Mouse (Mus musculus) CH12.LX (cell line): ENCODE results near the gene Cox15. TPM values are rescaled to one million over a fixed set of nuclear protein-coding genes. Genes with fewer than 3 reads are reported as not detected.

Experiments
- DNase-seq: peaks from one replicate; pipeline ENCODE4 v3.0.0-alpha.2; 2013; ENCODE audit errors: extremely low read depth
- H3K27ac ChIP-seq: 2 replicates; pipeline ENCODE4 v1.5.1; 2012; ENCODE audit warnings: low read depth, mild to moderate bottlenecking, control low read depth, moderate library complexity; ENCODE audit not compliant: insufficient read depth
- H3K27me3 ChIP-seq: replicated peaks from 2 replicates; pipeline ENCODE3; 2012; ENCODE audit warnings: inconsistent platforms
- H3K36me3 ChIP-seq, 2 experiments: replicated peaks in 1 of 2; 2 replicates each; pipeline versions ENCODE3 to v1.6.1; 2012; ENCODE audit warnings: inconsistent platforms in 1 of 2, low read length in 1 of 2, mild to moderate bottlenecking in 1 of 2, mixed read lengths in 1 of 2, moderate library complexity in 1 of 2; ENCODE audit not compliant: control insufficient read depth in 1 of 2, insufficient read depth in 1 of 2
- H3K4me1 ChIP-seq, 2 experiments: 2 replicates each; pipeline ENCODE4 v1.6.1; 2012; ENCODE audit warnings: inconsistent platforms in 1 of 2, moderate library complexity in 1 of 2; ENCODE audit not compliant: insufficient read depth in 2 of 2, control insufficient read depth in 1 of 2
- H3K4me2 ChIP-seq: 2 replicates; pipeline ENCODE4 v1.6.1; 2012; ENCODE audit warnings: low read depth, mild to moderate bottlenecking, control low read depth; ENCODE audit not compliant: poor library complexity, insufficient read depth, severe bottlenecking
- H3K4me3 ChIP-seq, 3 experiments: fragments of 150-350 bp in 1 of 3; sonication (generic) in 1 of 3; replicated peaks in 1 of 3; 2 replicates each; pipeline versions ENCODE3 to v1.5.1; 2011 to 2012; ENCODE audit warnings: low read depth in 2 of 3, low read length in 2 of 3, mild to moderate bottlenecking in 2 of 3, moderate library complexity in 2 of 3, control low read depth in 1 of 3, improper control_type of control experiment in 1 of 3, inconsistent platforms in 1 of 3, mixed read lengths in 1 of 3; ENCODE audit not compliant: poor library complexity in 1 of 3
- H3K79me2 ChIP-seq: replicated peaks from 2 replicates; pipeline ENCODE4 v1.6.1; 2012; ENCODE audit warnings: mild to moderate bottlenecking, moderate library complexity; ENCODE audit not compliant: control insufficient read depth, poor library complexity, insufficient read depth, severe bottlenecking; ENCODE audit errors: extremely low read depth
- H3K9ac ChIP-seq: 2 replicates; pipeline ENCODE4 v1.6.1; 2012; ENCODE audit warnings: low read depth, mild to moderate bottlenecking, control low read depth, moderate library complexity; ENCODE audit not compliant: insufficient read depth
- H3K9me3 ChIP-seq: replicated peaks from 2 replicates; pipeline ENCODE3; 2012; ENCODE audit warnings: low read length, inconsistent platforms, mixed read lengths
- CHD1 ChIP-seq: IDR thresholded peaks from 2 replicates; pipeline ENCODE4 v1.6.1; 2012; ENCODE audit warnings: low read depth, low read length, improper control_type of control experiment, inconsistent platforms
- CHD2 ChIP-seq: IDR thresholded peaks from 2 replicates; pipeline ENCODE4 v1.6.1; 2011; ENCODE audit warnings: low read length, improper control_type of control experiment
- E2F4 ChIP-seq: IDR thresholded peaks from 2 replicates; pipeline ENCODE4 v1.6.1; 2011; ENCODE audit warnings: low read depth, low read length, improper control_type of control experiment; ENCODE audit not compliant: insufficient replicate concordance
- ELF1 ChIP-seq: IDR thresholded peaks from 2 replicates; pipeline ENCODE4 v1.6.1; 2014; ENCODE audit warnings: low read depth, mild to moderate bottlenecking, inconsistent platforms, low read length, improper control_type of control experiment
- EP300 ChIP-seq: IDR thresholded peaks from 2 replicates; pipeline ENCODE4 v1.6.1; 2011; ENCODE audit warnings: low read length, improper control_type of control experiment
- ETS1 ChIP-seq: conservative IDR thresholded peaks from 2 replicates; pipeline ENCODE4 v1.6.1; 2012; ENCODE audit warnings: low read depth, mild to moderate bottlenecking, inconsistent platforms, low read length, improper control_type of control experiment, moderate library complexity
- GABPA ChIP-seq: IDR thresholded peaks from 2 replicates; pipeline ENCODE4 v1.6.1; 2012; ENCODE audit warnings: low read depth, low read length, improper control_type of control experiment, inconsistent platforms; ENCODE audit not compliant: insufficient replicate concordance
- HCFC1 ChIP-seq: IDR thresholded peaks from 2 replicates; pipeline ENCODE4 v1.6.1; 2012; ENCODE audit warnings: low read depth, mild to moderate bottlenecking, inconsistent platforms, low read length, improper control_type of control experiment
- IRF4 ChIP-seq: IDR thresholded peaks from 2 replicates; pipeline ENCODE4 v1.6.1; 2014; ENCODE audit warnings: low read depth, mild to moderate bottlenecking, inconsistent platforms, low read length, improper control_type of control experiment
- JUN ChIP-seq: IDR thresholded peaks from 2 replicates; pipeline ENCODE4 v1.6.1; 2011; ENCODE audit warnings: low read depth, mild to moderate bottlenecking, low read length, improper control_type of control experiment, moderate library complexity; ENCODE audit not compliant: insufficient read depth
- JUND ChIP-seq: conservative IDR thresholded peaks from 2 replicates; pipeline ENCODE4 v1.6.1; 2011; ENCODE audit warnings: low read depth, low read length, improper control_type of control experiment
- KAT2A ChIP-seq: IDR thresholded peaks from 2 replicates; pipeline ENCODE4 v1.6.1; 2012; ENCODE audit warnings: low read length, improper control_type of control experiment, inconsistent platforms; ENCODE audit not compliant: insufficient replicate concordance
- MAFK ChIP-seq: IDR thresholded peaks from 2 replicates; pipeline ENCODE4 v1.6.1; 2011; ENCODE audit warnings: low read length, improper control_type of control experiment; ENCODE audit not compliant: insufficient replicate concordance
- MAX ChIP-seq: IDR thresholded peaks from 2 replicates; pipeline ENCODE4 v1.6.1; 2011; ENCODE audit warnings: low read length, improper control_type of control experiment
- MAZ ChIP-seq: IDR thresholded peaks from 2 replicates; pipeline ENCODE4 v1.6.1; 2012; ENCODE audit warnings: low read depth, mild to moderate bottlenecking, inconsistent platforms, low read length, improper control_type of control experiment, moderate library complexity
- MEF2A ChIP-seq: IDR thresholded peaks from 2 replicates; pipeline ENCODE4 v1.6.1; 2014; ENCODE audit warnings: low read depth, mild to moderate bottlenecking, inconsistent platforms, low read length, improper control_type of control experiment, borderline replicate concordance
- MXI1 ChIP-seq: IDR thresholded peaks from 2 replicates; pipeline ENCODE4 v1.6.1; 2011; ENCODE audit warnings: mild to moderate bottlenecking, low read depth, low read length, improper control_type of control experiment
- NELFE ChIP-seq: IDR thresholded peaks from 2 replicates; pipeline ENCODE4 v1.6.1; 2011; ENCODE audit warnings: low read depth, low read length, improper control_type of control experiment
- PAX5 ChIP-seq: IDR thresholded peaks from 2 replicates; pipeline ENCODE4 v1.6.1; 2012; ENCODE audit warnings: low read length, inconsistent platforms, mixed read lengths
- POLR2A ChIP-seq: IDR thresholded peaks from 2 replicates; pipeline ENCODE4 v1.6.1; 2011; ENCODE audit warnings: low read depth, mild to moderate bottlenecking, improper control_type of control experiment, low read length
- RCOR1 ChIP-seq: conservative IDR thresholded peaks from 2 replicates; pipeline ENCODE4 v1.6.1; 2012; ENCODE audit warnings: low read depth, mild to moderate bottlenecking, inconsistent platforms, low read length, improper control_type of control experiment
- SIN3A ChIP-seq: IDR thresholded peaks from 2 replicates; pipeline ENCODE4 v1.6.1; 2012; ENCODE audit warnings: low read length, improper control_type of control experiment, inconsistent platforms
- SMC3 ChIP-seq: IDR thresholded peaks from 2 replicates; pipeline ENCODE4 v1.6.1; 2011; ENCODE audit warnings: low read depth, low read length, improper control_type of control experiment
- TBP ChIP-seq: conservative IDR thresholded peaks from 2 replicates; pipeline ENCODE4 v1.6.1; 2011; ENCODE audit warnings: low read depth, low read length, improper control_type of control experiment
- TCF12 ChIP-seq: IDR thresholded peaks from 2 replicates; pipeline ENCODE4 v1.6.1; 2014; ENCODE audit warnings: low read depth, mild to moderate bottlenecking, inconsistent platforms, low read length, improper control_type of control experiment
- USF1 ChIP-seq: IDR thresholded peaks from 2 replicates; pipeline ENCODE4 v1.6.1; 2014; ENCODE audit warnings: low read depth, mild to moderate bottlenecking, inconsistent platforms, low read length, improper control_type of control experiment
- USF2 ChIP-seq: conservative IDR thresholded peaks from 2 replicates; pipeline ENCODE4 v1.6.1; 2011; ENCODE audit warnings: low read depth, low read length, improper control_type of control experiment
- ZC3H11A ChIP-seq: IDR thresholded peaks from 2 replicates; pipeline ENCODE4 v1.6.1; 2012; ENCODE audit warnings: low read depth, mild to moderate bottlenecking, inconsistent platforms, low read length, improper control_type of control experiment
- ZKSCAN1 ChIP-seq: IDR thresholded peaks from 2 replicates; pipeline ENCODE4 v1.6.1; 2012; ENCODE audit warnings: low read depth, inconsistent platforms, low read length, improper control_type of control experiment, borderline replicate concordance
- ZNF384 ChIP-seq: IDR thresholded peaks from 2 replicates; pipeline ENCODE4 v1.6.1; 2012; ENCODE audit warnings: low read depth, low read length, improper control_type of control experiment, inconsistent platforms
- dilution Hi-C: fragments of 300-500 bp; cut with MboI; formaldehyde crosslinking; loops from 2 replicates; pipeline ENCODE4 v1.14.3; 2020; ENCODE audit warnings: low sequenced_read_pairs; ENCODE audit not compliant: extremely low pct_unique_long_range_greater_than_20kb, extremely low pct_ligation_motif_present
- in situ Hi-C: fragments of 300-500 bp; cut with MboI; formaldehyde crosslinking; loops from 3 replicates; pipeline ENCODE4 v1.14.3; 2019; ENCODE audit warnings: low sequenced_read_pairs, low pct_ligation_motif_present, low pct_unique_long_range_greater_than_20kb, mixed read lengths
- polyA plus RNA-seq: library from polyadenylated mRNA; unstranded; fragments of >175 nt; gene quantifications from 2 replicates; pipeline ENCODE4 v1.2.1, GENCODE M21; 2012; ENCODE audit warnings: low read depth; ENCODE audit not compliant: insufficient read length
- total RNA-seq, 2 experiments: library from RNA; depleted of rRNA; stranded (reverse); fragments of 300-350 nt in 1 of 2; fragments of >200 nt in 1 of 2; gene quantifications; 2 replicates each; pipeline ENCODE4 v1.2.3; 2012 to 2014

The Cox15 gene
- total and polyA plus RNA-seq, 3 experiments, result 17.4 to 26.9 (median 18.1) TPM

DNA sequence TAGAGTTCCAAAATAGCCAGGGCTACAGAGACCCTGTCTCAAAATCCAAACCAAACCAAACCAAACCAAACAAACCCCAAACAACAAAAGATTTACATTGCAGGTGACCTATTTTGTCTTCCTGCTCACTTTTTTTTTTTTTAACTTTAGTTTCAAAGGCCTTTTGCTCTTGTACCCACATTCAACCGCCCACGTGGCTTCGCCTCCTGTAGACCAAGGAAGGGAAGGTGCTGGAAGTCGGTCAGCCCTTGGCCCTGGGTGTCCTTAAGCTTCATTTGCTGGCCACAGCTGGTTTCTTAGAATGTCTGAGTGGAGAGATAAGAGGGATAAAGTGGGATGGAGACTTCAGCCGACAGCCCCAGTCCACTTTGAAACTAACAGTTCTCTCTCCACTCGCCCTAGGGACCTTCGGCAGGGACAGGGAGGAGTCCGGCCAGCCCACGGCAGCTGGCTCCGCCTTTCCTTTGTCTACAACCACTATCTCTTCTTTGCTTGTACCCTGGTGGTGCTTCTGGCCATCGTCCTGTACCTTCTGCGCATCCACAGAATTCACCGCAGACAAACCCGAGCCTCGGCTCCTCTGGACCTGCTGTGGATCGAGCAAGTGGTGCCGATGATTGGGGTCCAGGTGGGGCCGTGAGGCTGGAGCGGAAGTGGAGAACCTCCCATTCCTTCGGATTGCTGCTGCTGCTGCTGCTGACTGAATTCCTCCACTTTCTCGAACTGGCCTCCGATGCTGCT is 23.3 kb downstream of the Cox15 start:
- Histone ChIP-seq H3K36me3 (peaks cover 26 to 62% of the 10 kb centered on the region in 2 experiments), H3K79me2 (no peaks in the 10 kb centered on the region), H3K4me3 (no peak overlapping the region)
- in situ Hi-C loops, result no loop called here
- dilution Hi-C loops, result no loop called here
- DNase-seq, result no peak
- TF ChIP-seq PAX5, result no peak
- TF ChIP-seq, all 38 proteins: peak for 0
- Histone ChIP-seq H3K4me1 (peaks cover 6 to 31% of the 10 kb centered on the region in 2 experiments), H3K4me2 (no peak overlapping the region), H3K27ac (no peak overlapping the region), H3K27me3 (no peaks in the 10 kb centered on the region), H3K9me3 (peaks cover 16% of the 10 kb centered on the region), H3K9ac (no peak overlapping the region)

DNA sequence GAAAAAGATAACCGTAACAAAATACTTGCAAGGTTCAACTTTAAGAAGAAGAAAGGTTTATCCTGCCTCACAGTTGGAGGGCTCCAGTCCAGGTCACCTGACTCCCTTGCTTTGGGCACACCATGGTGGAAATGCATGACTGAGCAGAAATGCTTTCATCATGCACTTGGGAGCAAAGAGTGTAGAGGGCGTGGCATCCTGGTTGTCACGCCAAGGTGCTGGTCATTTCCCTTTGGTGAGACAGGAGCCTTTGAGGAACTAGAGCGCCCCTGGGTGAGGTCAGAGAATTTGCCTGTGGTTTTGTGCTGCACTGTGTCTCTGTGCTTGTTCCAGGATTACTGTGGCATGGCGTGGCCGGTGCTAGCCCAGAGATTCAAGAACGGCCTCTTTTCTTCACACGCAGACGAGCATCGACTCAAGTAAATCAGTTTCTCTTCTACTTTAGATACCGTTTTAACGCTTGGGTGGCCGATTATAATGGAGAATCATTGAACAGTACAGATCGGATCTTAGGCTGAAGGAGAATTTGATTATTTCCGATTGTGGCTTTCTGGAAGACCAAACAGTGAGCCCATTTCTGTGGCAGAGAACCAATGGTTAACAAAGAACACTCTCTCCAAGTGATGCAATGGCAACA is 26.2 kb downstream of the Cox15 start:
- dilution Hi-C loops, result no loop called here
- Histone ChIP-seq H3K4me3 (peak overlapping the region in 1 of 3 experiments; percentile 11), H3K4me1 (peaks cover 16 to 51% of the 10 kb centered on the region in 2 experiments), H3K79me2 (no peaks in the 10 kb centered on the region), H3K27ac (peak overlapping the region; percentile 70), H3K9ac (no peak overlapping the region; the same call in 1 of the 2 replicates), H3K36me3 (peaks cover 30 to 75% of the 10 kb centered on the region in 2 experiments), H3K27me3 (no peaks in the 10 kb centered on the region), H3K4me2 (no peak overlapping the region), H3K9me3 (peaks cover 20% of the 10 kb centered on the region)
- peak; percentile 98 for DNase-seq
- in situ Hi-C loops, result no loop called here
- TF ChIP-seq GABPA (no peak), EP300 (peak; percentile 87), KAT2A (no peak), MXI1 (peak; percentile 79; the same call in 1 of the 2 replicates), USF1 (peak; percentile 67), E2F4 (no peak), JUN (peak; percentile 47), USF2 (no peak; the same call in 1 of the 2 replicates), ETS1 (peak; percentile 85), MAFK (peak; percentile 70), CHD1 (0 out of 2 replicates have a peak, but pooled peaks have one; percentile 49), JUND (peak; percentile 65), IRF4 (peak; percentile 74), TCF12 (peak; percentile 83), ZC3H11A (no peak), POLR2A (no peak; the same call in 1 of the 2 replicates), SMC3 (peak; percentile 29), ZNF384 (no peak), MEF2A (peak; percentile 79), ZKSCAN1 (no peak), PAX5 (no peak), ELF1 (peak; percentile 56), SIN3A (peak; percentile 92), TBP (no peak), RCOR1 (peak; percentile 63), NELFE (peak; percentile 37; the same call in 1 of the 2 replicates), CHD2 (peak; percentile 45; the same call in 1 of the 2 replicates), HCFC1 (no peak; the same call in 1 of the 2 replicates), MAZ (no peak), MAX (peak; percentile 83)
